Mouse (Mus musculus) heart, embryonic 13.5 days (tissue): ENCODE data around the gene Ankrd24. TPM values are rescaled to one million over a fixed set of nuclear protein-coding genes. Genes with fewer than 3 reads are reported as not detected.
"Not testable (repeated sequence)": the region's sequence is repeated elsewhere in the genome, so short reads cannot be mapped to it uniquely, and the experiment has no call there.

Experiments used
- ATAC-seq: fragments of 200-750 bp; cut with Nextera tagmentation; 2 replicates; pipeline ENCODE4 v1.8.0; 2017; ENCODE audit warnings: moderate TSS enrichment; ENCODE audit not compliant: insufficient number of reproducible peaks, low FRiP score, low TSS enrichment; ENCODE audit errors: extremely low read depth
- H3K27ac ChIP-seq: fragments of 300-500 bp; sonication (generic); replicated peaks from 2 replicates; pipeline ENCODE4 v1.5.1; 2015; ENCODE audit warnings: moderate library complexity, mild to moderate bottlenecking, inconsistent platforms
- H3K27me3 ChIP-seq: fragments of 300-500 bp; sonication (generic); replicated peaks from 2 replicates; pipeline ENCODE4 v1.6.1; 2015; ENCODE audit warnings: mild to moderate bottlenecking, inconsistent platforms
- H3K36me3 ChIP-seq: fragments of 300-500 bp; sonication (generic); 2 replicates; pipeline ENCODE4 v1.6.1; 2015; ENCODE audit warnings: mild to moderate bottlenecking, inconsistent platforms
- H3K4me1 ChIP-seq: fragments of 300-500 bp; sonication (generic); 2 replicates; pipeline ENCODE4 v1.6.1; 2015; ENCODE audit warnings: inconsistent platforms
- H3K4me2 ChIP-seq: fragments of 300-500 bp; sonication (generic); 2 replicates; pipeline ENCODE4 v1.6.1; 2015; ENCODE audit warnings: inconsistent platforms, mild to moderate bottlenecking, moderate library complexity
- H3K4me3 ChIP-seq: fragments of 300-500 bp; sonication (generic); 2 replicates; pipeline ENCODE4 v1.5.1; 2015; ENCODE audit warnings: moderate library complexity, mild to moderate bottlenecking, inconsistent platforms
- H3K9ac ChIP-seq: fragments of 300-500 bp; sonication (generic); 2 replicates; pipeline ENCODE4 v1.6.1; 2015; ENCODE audit warnings: inconsistent platforms, mild to moderate bottlenecking, moderate library complexity
- H3K9me3 ChIP-seq: fragments of 300-500 bp; sonication (generic); 2 replicates; pipeline ENCODE4 v1.6.1; 2016; ENCODE audit warnings: inconsistent platforms
- WGBS: fragments of 180-500 bp; shearing (Covaris S2); methylation state at CpG from one replicate; pipeline ENCODE4 v1.1.7; 2015; ENCODE audit warnings: mixed read lengths; 5-methylcytosine and 5-hydroxymethylcytosine counted together
- polyA plus RNA-seq: library from polyadenylated mRNA; unstranded; fragments of >200 nt; fragmentation: Nextera tagmentation; extraction: Ambion mirVana; gene quantifications from 2 replicates; pipeline ENCODE4 v1.2.1, GENCODE M21; 2015

Gene Ankrd24
- polyA plus RNA-seq, 1 experiment from 2014 or later, result 10.6 TPM

DNA sequence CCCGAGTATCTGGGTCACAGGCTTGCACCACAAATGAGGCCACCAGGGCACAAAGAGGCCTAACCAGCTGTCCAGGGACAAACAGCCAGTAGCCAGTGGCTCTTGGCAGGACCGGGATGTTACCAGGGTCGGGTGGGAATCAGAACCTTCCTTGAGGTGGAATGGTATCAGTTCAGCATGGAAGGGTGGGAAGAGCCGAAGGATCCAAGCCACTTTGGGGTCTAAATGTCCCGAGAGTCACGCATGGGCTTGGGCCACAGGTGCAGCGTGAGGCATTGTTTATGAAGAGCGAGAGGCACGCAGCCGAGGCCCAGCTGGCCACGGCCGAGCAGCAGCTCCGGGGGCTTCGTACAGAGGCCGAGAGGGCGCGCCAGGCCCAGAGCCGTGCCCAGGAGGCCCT lies 16.4 kb downstream of the Ankrd24 start:
- H3K36me3 ChIP-seq, result 0 out of 2 replicates have a peak, but pooled peaks cover 4% of the 10 kb centered on the region
- H3K4me2 ChIP-seq, result peak overlapping the region; percentile 87; the same call in 1 of the 2 replicates
- no peak overlapping the region for H3K4me3 ChIP-seq
- no peak overlapping the region for H3K27ac ChIP-seq
- WGBS, result 89% methylated on average over 18 of the region's 18 CpGs
- no peak overlapping the region for H3K9ac ChIP-seq
- no peak for ATAC-seq
- peaks cover 32% of the 10 kb centered on the region for H3K4me1 ChIP-seq
- H3K9me3 ChIP-seq, result no peaks in the 10 kb centered on the region
- no peaks in the 10 kb centered on the region for H3K27me3 ChIP-seq

- peaks cover 38% of the 10 kb centered on the region for H3K4me1 ChIP-seq
- H3K4me3 ChIP-seq, result no peak overlapping the region
- no peak overlapping the region for H3K27ac ChIP-seq
- ATAC-seq, result no peak
- no peak overlapping the region for H3K4me2 ChIP-seq
- H3K9me3 ChIP-seq, result no peaks in the 10 kb centered on the region
- WGBS, result 87% methylated on average over 4 of the region's 4 CpGs
- H3K36me3 ChIP-seq, result 0 out of 2 replicates have a peak, but pooled peaks cover 5% of the 10 kb centered on the region
- H3K9ac ChIP-seq, result no peak overlapping the region
- no peaks in the 10 kb centered on the region for H3K27me3 ChIP-seq
Measured at GRCm38 (mm10) chr10:81645391-81645790, 17.1 kb downstream of the Ankrd24 start.

DNA sequence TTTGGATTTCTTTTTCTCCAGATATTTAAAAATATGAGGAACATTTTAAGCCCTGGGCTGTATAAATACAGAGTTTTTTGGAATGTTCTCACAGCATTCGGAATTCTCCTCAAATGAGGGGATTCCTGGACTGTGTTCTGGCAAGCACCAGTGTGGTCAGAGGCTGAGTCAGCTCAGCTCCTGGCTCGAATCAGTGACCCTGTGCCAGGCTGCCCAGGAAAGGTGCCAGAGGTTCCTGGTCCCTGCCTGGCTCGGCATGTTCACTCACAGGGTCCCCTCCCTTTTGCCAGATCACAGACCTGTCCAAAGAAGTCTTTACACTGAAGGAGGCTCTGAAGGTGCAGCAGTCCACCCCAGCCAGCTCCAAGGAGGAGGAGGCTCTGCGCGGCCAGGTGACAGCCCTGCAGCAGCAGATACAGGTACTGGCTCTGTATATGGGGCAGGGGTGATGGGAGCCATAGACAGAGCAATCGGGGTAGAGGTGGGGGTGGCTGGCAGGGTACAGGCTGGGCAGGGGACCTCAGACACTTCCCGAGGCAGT lies 17.7 kb downstream of the Ankrd24 start:
- H3K9ac ChIP-seq, result no peak overlapping the region
- no peaks in the 10 kb centered on the region for H3K27me3 ChIP-seq
- ATAC-seq, result no peak
- no peak overlapping the region for H3K4me2 ChIP-seq
- H3K4me3 ChIP-seq, result no peak overlapping the region
- no peaks in the 10 kb centered on the region for H3K9me3 ChIP-seq
- 74% methylated on average over 7 of the region's 7 CpGs for WGBS
- peaks cover 38% of the 10 kb centered on the region for H3K4me1 ChIP-seq
- H3K36me3 ChIP-seq, result peaks cover 11% of the 10 kb centered on the region
- H3K27ac ChIP-seq, result no peak overlapping the region

DNA sequence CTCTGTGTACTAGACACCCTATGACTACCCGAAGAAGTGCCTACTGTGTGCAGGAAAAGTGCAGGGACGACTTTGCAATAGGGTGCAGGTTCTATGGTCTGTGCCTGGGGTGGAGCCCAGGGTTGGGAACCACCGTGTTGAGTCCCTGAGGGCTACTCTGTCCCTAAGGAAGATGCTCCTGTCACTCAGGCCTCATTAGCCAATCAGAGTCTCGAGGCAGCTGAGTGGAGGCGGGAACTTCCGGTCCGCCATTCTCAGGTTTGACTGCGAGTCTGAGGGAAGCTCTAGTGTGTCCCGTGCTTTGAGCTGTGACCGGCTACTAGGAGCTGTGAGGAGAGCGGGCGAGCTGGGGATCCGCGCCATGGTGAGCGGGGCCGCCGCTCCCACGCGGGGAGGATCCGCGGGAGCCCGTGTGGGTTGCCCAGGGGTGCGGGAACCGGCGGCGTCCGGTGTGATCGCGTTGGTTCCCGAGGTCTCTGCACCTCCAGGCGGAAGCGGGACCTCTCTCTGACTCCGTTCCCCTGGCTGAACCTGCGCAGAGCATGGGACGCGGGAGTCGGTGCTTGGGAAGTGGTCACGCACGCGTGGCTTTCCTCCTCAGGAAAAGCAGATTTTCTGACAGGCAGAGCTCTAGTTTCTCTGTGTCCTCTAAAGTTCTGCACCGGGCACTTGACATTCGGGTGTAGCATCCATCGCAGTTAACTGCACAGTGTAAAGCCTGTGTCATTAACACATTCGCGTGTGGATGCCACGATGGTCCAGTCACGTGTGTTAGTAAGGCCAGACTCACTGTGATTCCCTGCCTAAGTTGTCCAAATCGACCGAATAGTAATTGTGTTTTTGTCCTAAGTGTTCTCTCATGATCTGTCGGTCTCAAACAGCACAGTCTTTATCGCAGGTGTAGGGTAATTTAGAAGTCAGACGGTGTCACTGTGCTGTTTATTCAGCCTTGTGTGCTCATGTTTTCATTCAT lies 20.7 kb downstream of the Ankrd24 start, which contains the start of gene Gm10778:
TSS of gene Gm10778 (plus strand) at position 257 of the 973 bp plus-strand sequence.
- H3K27me3 ChIP-seq, H3K9me3 ChIP-seq: not testable (repeated sequence)
- Histone ChIP-seq H3K9ac (peak within 1 kb of the TSS; percentile 83), H3K4me1 (peaks cover 16% of the 10 kb centered on the region), H3K4me3 (peak within 1 kb of the TSS; percentile 62), H3K27ac (peak within 1 kb of the TSS; percentile 84), H3K36me3 (peaks cover 23% of the 10 kb centered on the region), H3K4me2 (peak within 1 kb of the TSS; percentile 79)
- 3% methylated on average over 30 of the region's 52 CpGs for WGBS
- peak; percentile 74; the same call in 1 of the 2 replicates for ATAC-seq

- Histone ChIP-seq H3K9ac (no peak overlapping the region), H3K27me3 (no peaks in the 10 kb centered on the region), H3K36me3 (peaks cover 59% of the 10 kb centered on the region), H3K9me3 (peaks cover 34% of the 10 kb centered on the region), H3K4me1 (peaks cover 5% of the 10 kb centered on the region), H3K4me2 (no peak overlapping the region), H3K27ac (no peak overlapping the region), H3K4me3 (no peak overlapping the region)
- ATAC-seq, result no peak
- 89% methylated on average over 10 of the region's 10 CpGs for WGBS
Measured at GRCm38 (mm10) chr10:81655178-81655577, 26.8 kb downstream of the Ankrd24 start.

- Histone ChIP-seq H3K4me1 (no peaks in the 10 kb centered on the region), H3K9ac (no peak overlapping the region), H3K4me2 (no peak overlapping the region), H3K27ac (no peak overlapping the region), H3K36me3 (peaks cover 54% of the 10 kb centered on the region), H3K27me3 (no peaks in the 10 kb centered on the region), H3K4me3 (no peak overlapping the region), H3K9me3 (peaks cover 34% of the 10 kb centered on the region)
- no peak for ATAC-seq
- WGBS, result 90% methylated on average over 2 of the region's 2 CpGs
Measured at GRCm38 (mm10) chr10:81656174-81656573, 27.8 kb downstream of the Ankrd24 start.

DNA sequence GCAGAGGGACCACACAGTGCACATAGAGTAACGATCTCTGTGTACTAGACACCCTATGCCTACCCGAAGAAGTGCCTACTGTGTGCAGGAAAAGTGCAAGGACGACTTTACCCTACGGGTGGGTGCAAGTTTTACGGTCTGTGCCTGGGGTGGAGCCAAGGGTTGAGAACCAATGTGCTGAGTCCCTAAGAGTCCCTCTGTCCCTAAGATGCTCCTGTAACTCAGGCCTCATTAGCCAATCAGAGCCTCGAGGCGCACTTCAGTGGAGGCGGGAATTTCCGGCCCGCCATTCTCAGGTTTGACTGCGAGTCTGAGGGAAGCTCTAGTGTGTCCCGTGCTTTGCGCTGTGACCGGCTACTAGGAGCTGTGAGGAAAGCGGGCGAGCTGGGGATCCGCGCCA lies 58.8 kb downstream of the Ankrd24 start:
- not testable (repeated sequence) for H3K36me3 ChIP-seq, H3K9me3 ChIP-seq, H3K9ac ChIP-seq, H3K27me3 ChIP-seq, H3K4me3 ChIP-seq, H3K27ac ChIP-seq, H3K4me1 ChIP-seq, H3K4me2 ChIP-seq, ATAC-seq
- WGBS, result no CpG with 5 or more reads among the region's 18 CpGs

Other genes starting within 250 kb of the Ankrd24 start
- 69.7 and 73.6 TPM in 2 replicates for gene Dohh, start 244.1 kb upstream of the Ankrd24 start, polyA plus RNA-seq
- 2.1 and 2.3 TPM in 2 replicates for gene Gm48551, start 244.1 kb upstream of the Ankrd24 start, polyA plus RNA-seq
- gene Gm48552, start 239.5 kb upstream of the Ankrd24 start, polyA plus RNA-seq, result 0.82 and 1.1 TPM in 2 replicates
- gene Smim24, start 235.5 kb upstream of the Ankrd24 start, polyA plus RNA-seq, result 2.7 and 3.1 TPM in 2 replicates
- gene Nfic, start 172.9 kb upstream of the Ankrd24 start, polyA plus RNA-seq, result 56.6 and 57.4 TPM in 2 replicates
- gene Celf5, start 145.8 kb upstream of the Ankrd24 start, polyA plus RNA-seq, result 0.15 and 0.16 TPM in 2 replicates
- gene Ncln, start 132.1 kb upstream of the Ankrd24 start, polyA plus RNA-seq, result 51.7 and 53.8 TPM in 2 replicates
- gene S1pr4, start 128.4 kb upstream of the Ankrd24 start, polyA plus RNA-seq, result 0.53 and 0.62 TPM in 2 replicates
- gene Gna15, start 104.3 kb upstream of the Ankrd24 start, polyA plus RNA-seq, result 1.5 and 2.0 TPM in 2 replicates
- gene Gna11, start 83.3 kb upstream of the Ankrd24 start, polyA plus RNA-seq, result 59.0 and 62.7 TPM in 2 replicates
- 629 and 649 TPM in 2 replicates for gene Aes, start 69.1 kb upstream of the Ankrd24 start, polyA plus RNA-seq
- gene Tle2, start 54.0 kb upstream of the Ankrd24 start, polyA plus RNA-seq, result 23.4 and 26.4 TPM in 2 replicates
- gene Tle6, start 27.5 kb upstream of the Ankrd24 start, polyA plus RNA-seq, result 30.1 and 30.4 TPM in 2 replicates
- gene BC025920, start 22.3 kb upstream of the Ankrd24 start, polyA plus RNA-seq, result 0.44 and 0.64 TPM in 2 replicates
- 24.6 and 25.6 TPM in 2 replicates for gene Sirt6, start 743 bp upstream of the Ankrd24 start, polyA plus RNA-seq
- 3.1 and 3.4 TPM in 2 replicates for gene Gm10778, start 20.5 kb downstream of the Ankrd24 start, polyA plus RNA-seq
- gene Zfp433, start 76.3 kb downstream of the Ankrd24 start, polyA plus RNA-seq, result 8.3 and 8.9 TPM in 2 replicates
- gene Gm3055, start 142.6 kb downstream of the Ankrd24 start, polyA plus RNA-seq, result 4.0 and 4.5 TPM in 2 replicates
- gene Gm4767, start 183.6 kb downstream of the Ankrd24 start, polyA plus RNA-seq, result 2.2 TPM in 2 replicates
- gene Gm32687, start 235.4 kb downstream of the Ankrd24 start, polyA plus RNA-seq, result 4.1 and 4.9 TPM in 2 replicates